Mouse (Mus musculus) macrophage (primary cell): Measurements from ENCODE around the gene Ifna15. TPM values are rescaled to one million over a fixed set of nuclear protein-coding genes. Genes with fewer than 3 reads are reported as not detected.
A peak's percentile ranks its signal among the peaks of the same experiment; 100 is the strongest.

Experiments
- H3K27ac ChIP-seq: fragments of 350-480 bp; formaldehyde crosslinking; 2 replicates; pipeline ENCODE4 v1.9.0; 2021
- H3K36me3 ChIP-seq: fragments of 350-480 bp; formaldehyde crosslinking; 2 replicates; pipeline ENCODE4 v1.9.0; 2021; ENCODE audit errors: inconsistent target
- H3K4me3 ChIP-seq: fragments of 350-480 bp; formaldehyde crosslinking; 2 replicates; pipeline ENCODE4 v1.9.0; 2021; ENCODE audit errors: inconsistent target
- H3K79me2 ChIP-seq: fragments of 350-480 bp; formaldehyde crosslinking; 2 replicates; pipeline ENCODE4 v1.9.0; 2021; ENCODE audit errors: inconsistent target
- WGBS: methylation state at CpG from one replicate; pipeline ENCODE4 v1.1.7; 2026; ENCODE audit warnings: inconsistent platforms; ENCODE audit not compliant: missing documents; 5-methylcytosine and 5-hydroxymethylcytosine counted together
- polyA plus RNA-seq: library from polyadenylated mRNA; stranded (reverse); fragments of 250-400 nt; gene quantifications from 3 replicates; pipeline ENCODE4 v1.2.4, GENCODE M21; 2018; ENCODE audit warnings: inconsistent platforms

Gene Ifna15
- polyA plus RNA-seq, 1 experiment from 2014 or later, result not detected

- H3K27ac ChIP-seq, result no peak overlapping the region
- 93% methylated on average over 5 of the region's 5 CpGs for WGBS
- H3K36me3 ChIP-seq, result no peaks in the 10 kb centered on the region
- H3K79me2 ChIP-seq, result no peaks in the 10 kb centered on the region
- H3K4me3 ChIP-seq, result no peak overlapping the region
Measured at GRCm38 (mm10) chr4:88526379-88527049, 31.5 kb downstream of the Ifna15 start.

- 67% methylated on average over 3 of the region's 3 CpGs for WGBS
Measured at GRCm38 (mm10) chr4:88525393-88525792, 32.7 kb downstream of the Ifna15 start.

DNA sequence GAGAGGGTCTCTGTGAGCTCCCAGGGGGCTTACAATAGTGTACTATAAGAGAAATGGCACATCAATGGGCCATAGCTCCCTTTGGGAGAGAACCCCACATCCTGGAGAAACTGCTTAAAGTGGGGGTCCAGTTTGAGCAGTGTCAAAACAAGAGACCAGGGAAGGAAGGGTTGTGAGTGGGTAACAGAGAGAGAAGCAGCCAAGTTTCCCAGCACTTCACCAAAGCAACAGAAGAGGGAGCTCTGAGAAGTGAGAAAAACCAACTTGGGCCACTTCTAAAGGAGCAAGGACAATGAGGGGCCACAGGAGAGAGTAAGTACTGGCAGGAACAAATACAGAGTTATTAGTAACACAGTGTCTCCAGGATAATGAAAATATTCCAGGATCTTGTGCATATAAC, 34.8 kb downstream of the Ifna15 start:
- no peak overlapping the region for H3K4me3 ChIP-seq
- H3K27ac ChIP-seq, result no peak overlapping the region
- H3K79me2 ChIP-seq, result no peaks in the 10 kb centered on the region
- H3K36me3 ChIP-seq, result no peaks in the 10 kb centered on the region

More at GRCm38 (mm10) chr4:88525393-88525792, 32.7 kb downstream of the Ifna15 start:
- Histone ChIP-seq H3K79me2 (no peaks in the 10 kb centered on the region), H3K36me3 (no peaks in the 10 kb centered on the region), H3K4me3 (no peak overlapping the region), H3K27ac (no peak overlapping the region)

DNA sequence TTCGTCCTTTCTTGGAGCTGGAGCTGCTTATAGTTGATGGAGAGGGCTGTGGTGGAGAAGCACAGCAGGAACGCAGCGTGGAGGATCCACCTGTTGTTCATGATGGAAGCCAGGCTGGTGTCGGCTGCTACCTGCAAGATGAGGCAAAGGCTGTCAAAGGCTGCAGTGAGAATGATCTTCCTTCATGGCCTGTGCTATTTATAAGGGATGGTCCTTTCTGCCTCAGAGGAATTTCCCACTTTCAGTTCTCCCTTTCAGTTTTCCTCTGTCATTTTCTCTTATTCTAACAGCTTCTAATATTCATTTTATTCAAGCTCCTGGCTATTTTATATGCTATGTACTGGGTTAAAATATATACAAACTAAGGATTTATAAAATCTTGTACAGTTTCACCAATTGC, 35.4 kb downstream of the Ifna15 start, which contains the start of gene Ifnb1:
Ifnb1 (minus strand) TSS at position 101 of the 400 bp plus-strand sequence.
- H3K27ac ChIP-seq, result no peak within 1 kb of the TSS
- no peak within 1 kb of the TSS for H3K4me3 ChIP-seq
- 69% methylated on average over 4 of the region's 4 CpGs for WGBS
- H3K36me3 ChIP-seq, result no peaks in the 10 kb centered on the region
- H3K79me2 ChIP-seq, result no peaks in the 10 kb centered on the region

DNA sequence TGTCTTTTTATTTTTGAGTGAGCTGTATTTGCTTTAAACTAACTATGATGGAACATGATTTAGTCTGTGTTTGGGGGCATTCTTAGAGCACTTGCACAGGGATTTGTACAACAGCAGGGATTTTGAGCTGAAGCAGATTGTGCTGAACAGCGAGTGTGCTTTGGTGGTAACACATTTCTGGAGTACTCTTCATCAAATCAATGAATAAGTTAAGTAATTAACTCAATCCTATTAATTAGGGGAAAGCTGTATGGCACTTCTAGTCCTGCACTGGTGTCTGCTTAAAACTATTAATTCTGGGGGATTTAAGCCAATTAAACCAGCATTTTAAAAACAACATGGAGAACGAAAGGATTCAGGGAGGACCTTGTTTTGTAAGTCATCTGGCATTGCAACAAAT, 40.1 kb downstream of the Ifna15 start:
- H3K4me3 ChIP-seq, result no peak overlapping the region
- H3K36me3 ChIP-seq, result no peaks in the 10 kb centered on the region
- no peak overlapping the region for H3K27ac ChIP-seq
- WGBS, result 100% methylated on average over 2 of the region's 2 CpGs
- no peaks in the 10 kb centered on the region for H3K79me2 ChIP-seq

DNA sequence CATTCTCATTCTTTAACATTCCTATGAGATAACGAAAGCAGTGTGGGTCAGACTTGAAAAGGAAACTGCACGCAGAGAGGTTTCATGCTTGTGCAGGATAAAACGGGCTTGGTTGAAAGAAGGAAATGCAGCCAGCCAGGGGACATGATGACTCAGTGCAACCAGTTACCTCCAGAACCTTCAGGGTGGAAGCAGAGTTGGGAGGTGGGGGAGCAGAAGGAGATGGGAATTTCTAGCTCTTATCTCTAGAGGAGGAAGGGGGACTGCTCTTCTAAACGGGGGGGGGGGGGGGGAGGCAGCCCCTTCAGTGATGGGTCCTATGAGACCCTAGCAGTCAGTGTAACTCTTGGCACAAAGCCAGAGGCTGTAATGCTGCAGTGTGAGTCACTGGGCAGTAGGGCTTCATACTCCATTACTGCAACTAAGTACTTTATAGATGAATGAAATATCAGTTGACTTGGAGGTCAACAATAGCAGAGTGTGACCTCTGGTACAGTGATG, 42.3 kb downstream of the Ifna15 start:
- peak overlapping the region; percentile 42 for H3K27ac ChIP-seq
- WGBS, result 0% methylated on average over 3 of the region's 4 CpGs
- H3K79me2 ChIP-seq, result no peaks in the 10 kb centered on the region
- no peaks in the 10 kb centered on the region for H3K36me3 ChIP-seq
- H3K4me3 ChIP-seq, result peak overlapping the region; percentile 7; the same call in 1 of the 2 replicates

DNA sequence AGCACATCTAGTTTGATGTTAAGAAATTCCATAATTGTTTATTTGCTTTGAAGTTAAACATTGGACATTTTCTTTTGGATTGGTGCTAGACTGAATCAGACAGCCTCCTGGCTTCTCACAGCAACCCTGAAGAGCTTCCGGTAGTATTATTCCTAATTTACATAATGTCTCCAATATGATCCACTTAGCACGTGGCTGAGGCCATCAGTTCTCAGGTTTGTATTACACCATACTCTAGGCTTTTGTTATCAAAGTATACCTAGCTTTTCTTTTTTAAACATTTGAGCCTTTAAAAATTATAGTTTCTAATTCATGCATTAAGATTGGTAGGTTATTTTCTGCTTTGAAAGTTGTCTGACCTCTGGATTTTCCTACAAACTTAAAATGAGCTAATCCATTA, 42.8 kb downstream of the Ifna15 start:
- Histone ChIP-seq H3K4me3 (peak overlapping the region; percentile 7; the same call in 1 of the 2 replicates), H3K36me3 (no peaks in the 10 kb centered on the region), H3K27ac (peak overlapping the region; percentile 42), H3K79me2 (no peaks in the 10 kb centered on the region)
- 17% methylated on average over 2 of the region's 2 CpGs for WGBS

DNA sequence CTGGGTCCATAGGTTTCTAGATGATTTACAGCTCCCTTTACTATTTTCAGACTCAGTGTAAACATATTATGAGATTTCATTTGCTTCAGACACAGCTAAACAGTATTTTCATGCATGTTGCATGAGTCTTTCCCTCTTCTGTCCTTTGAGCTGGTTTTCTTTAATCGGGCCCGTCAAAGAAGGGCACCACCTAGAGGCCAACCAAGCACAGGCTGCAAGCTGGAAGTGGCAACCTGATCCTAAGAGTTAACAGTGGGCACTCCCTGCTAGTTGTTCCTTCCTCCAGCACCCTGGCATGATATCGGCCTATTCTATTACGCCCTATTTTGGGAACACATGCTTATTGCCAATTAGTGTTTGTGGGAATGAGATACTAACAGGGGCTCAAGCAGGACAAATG, 43.6 kb downstream of the Ifna15 start:
- WGBS, result 16% methylated on average over 4 of the region's 4 CpGs

GRCm38 (mm10) chr4:88513743-88514142, 44.3 kb downstream of the Ifna15 start:
- 68% methylated on average over 3 of the region's 4 CpGs for WGBS

More for the DNA sequence above, 43.6 kb downstream of the Ifna15 start:
- H3K79me2 ChIP-seq, result no peaks in the 10 kb centered on the region
- H3K36me3 ChIP-seq, result no peaks in the 10 kb centered on the region
- no peak overlapping the region for H3K27ac ChIP-seq
- no peak overlapping the region for H3K4me3 ChIP-seq

More at GRCm38 (mm10) chr4:88513743-88514142, 44.3 kb downstream of the Ifna15 start:
- Histone ChIP-seq H3K79me2 (no peaks in the 10 kb centered on the region), H3K27ac (no peak overlapping the region), H3K4me3 (no peak overlapping the region), H3K36me3 (no peaks in the 10 kb centered on the region)

Other genes with a start within 250 kb of the Ifna15 start
- gene Hacd4, start 119.3 kb downstream of the Ifna15 start, polyA plus RNA-seq, result 53.4 to 180 TPM (median 165 TPM) in 3 replicates
- 0.23 TPM in 1 of 3 replicates, not detected in the others for gene Ifnb1, start 35.5 kb downstream of the Ifna15 start, polyA plus RNA-seq
- gene Ifna14, start 13.6 kb upstream of the Ifna15 start, polyA plus RNA-seq, result not detected in 3 replicates
- gene Ifna9, start 34.1 kb upstream of the Ifna15 start, polyA plus RNA-seq, result not detected in 3 replicates
- gene Ifna12, start 45.1 kb upstream of the Ifna15 start, polyA plus RNA-seq, result not detected in 3 replicates
- not detected in 3 replicates for gene C87499, start 76.2 kb upstream of the Ifna15 start, polyA plus RNA-seq
- gene Ifna13, start 86.2 kb upstream of the Ifna15 start, polyA plus RNA-seq, result not detected in 3 replicates
- gene Ifna16, start 118.7 kb upstream of the Ifna15 start, polyA plus RNA-seq, result not detected in 3 replicates
- not detected in 3 replicates for gene Ifna2, start 125.7 kb upstream of the Ifna15 start, polyA plus RNA-seq
- not detected in 3 replicates for gene Ifnab, start 133.1 kb upstream of the Ifna15 start, polyA plus RNA-seq
- 0.47 TPM in 1 of 3 replicates, not detected in the others for gene Gm26566, start 163.6 kb upstream of the Ifna15 start, polyA plus RNA-seq
- 50.3 to 101 TPM (median 75.4 TPM) in 3 replicates for gene Klhl9, start 164.2 kb upstream of the Ifna15 start, polyA plus RNA-seq
- gene Gm13271, start 196.6 kb upstream of the Ifna15 start, polyA plus RNA-seq, result not detected in 3 replicates
- not detected in 3 replicates for gene Gm13283, start 201.9 kb upstream of the Ifna15 start, polyA plus RNA-seq
- gene Gm13290, start 215.6 kb upstream of the Ifna15 start, polyA plus RNA-seq, result not detected in 3 replicates
- not detected in 3 replicates for gene Gm13289, start 218.7 kb upstream of the Ifna15 start, polyA plus RNA-seq
- gene Gm13272, start 221.6 kb upstream of the Ifna15 start, polyA plus RNA-seq, result not detected in 3 replicates
- not detected in 3 replicates for gene Ifnz, start 223.9 kb upstream of the Ifna15 start, polyA plus RNA-seq
- gene Gm13276, start 227.5 kb upstream of the Ifna15 start, polyA plus RNA-seq, result not detected in 3 replicates
- not detected in 3 replicates for gene Gm13277, start 230.4 kb upstream of the Ifna15 start, polyA plus RNA-seq
- gene Gm13278, start 233.3 kb upstream of the Ifna15 start, polyA plus RNA-seq, result not detected in 3 replicates
- gene Gm13275, start 236.2 kb upstream of the Ifna15 start, polyA plus RNA-seq, result not detected in 3 replicates
- not detected in 3 replicates for gene Gm13279, start 239.2 kb upstream of the Ifna15 start, polyA plus RNA-seq
- gene Gm13285, start 241.4 kb upstream of the Ifna15 start, polyA plus RNA-seq, result not detected in 3 replicates
- gene Gm13287, start 245.0 kb upstream of the Ifna15 start, polyA plus RNA-seq, result not detected in 3 replicates
- gene Gm13288, start 247.3 kb upstream of the Ifna15 start, polyA plus RNA-seq, result not detected in 3 replicates